Mouse (Mus musculus) adrenal gland, postnatal 4 days (tissue): ENCODE results near the gene Akr1cl. TPM values are rescaled to one million over a fixed set of nuclear protein-coding genes. Genes with fewer than 3 reads are reported as not detected.
"Not testable (repeated sequence)": the region's sequence is repeated elsewhere in the genome, so short reads cannot be mapped to it uniquely, and the experiment has no call there.

ENCODE experiments used
- DNase-seq, 2 experiments: peaks; one replicate each; pipeline ENCODE4 v3.0.0; 2021 to 2022; ENCODE audit warnings: low spot score in 2 of 2, mixed read lengths in 2 of 2
- long read RNA-seq, 2 experiments: library from polyadenylated mRNA; stranded (forward); transcript quantifications; one replicate each; pipeline ENCODE4 v2.0.0; 2021
- total RNA-seq, 2 experiments: library from RNA; stranded (reverse); gene quantifications; 2 replicates each; pipeline ENCODE4 v1.2.3; 2021

Gene Akr1cl
- 100 to 1,000 TPM; 902 to 972 TPM for total RNA-seq
- long read RNA-seq, experiment 1, transcript Akr1cl-201 (10 exons, 1,761 nt): major isoform, 861 of 1,818 reads
- long read RNA-seq, experiment 1, transcript Akr1cl-206 (9 exons, 1,628 nt): minor isoform, 34 of 1,818 reads
- long read RNA-seq, experiment 1, partial matches to known transcripts: 828 of 1,818 reads
- long read RNA-seq, experiment 1, other reads (novel, unspliced or antisense): 91 of 1,818 reads
- long read RNA-seq, experiment 2, transcript Akr1cl-206 (9 exons, 1,628 nt): minor isoform, 56 of 2,185 reads
- long read RNA-seq, experiment 2, transcript Akr1cl-201 (10 exons, 1,761 nt): major isoform, 1,175 of 2,185 reads
- long read RNA-seq, experiment 2, transcript Akr1cl-203 (2 exons, 767 nt): minor isoform, 5 of 2,185 reads
- long read RNA-seq, experiment 2, transcript Akr1cl-204 (2 exons, 1,325 nt): minor isoform, 8 of 2,185 reads
- long read RNA-seq, experiment 2, partial matches to known transcripts: 806 of 2,185 reads
- long read RNA-seq, experiment 2, other reads (novel, unspliced or antisense): 134 of 2,185 reads

DNA sequence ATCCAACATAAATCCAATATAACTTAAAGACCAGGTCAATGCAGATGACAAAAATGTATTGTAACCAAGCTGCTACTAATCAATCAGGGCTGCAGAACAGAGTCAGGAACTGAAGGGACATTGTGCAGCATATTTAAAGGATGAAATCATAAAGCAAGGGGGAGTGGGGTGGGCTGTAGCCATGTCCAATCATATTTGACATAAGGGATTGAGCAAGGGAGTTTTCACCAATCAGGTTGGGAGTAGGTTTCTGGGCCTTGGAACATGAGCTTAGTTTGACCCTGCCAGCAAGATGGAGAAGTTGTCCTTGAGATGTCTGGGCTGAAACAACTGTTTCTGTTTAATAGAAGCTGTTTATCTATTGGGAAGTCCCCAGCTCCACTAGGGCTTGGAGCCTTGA is at the start of gene Akr1cl:
Akr1cl (minus strand) TSS at position 119 of the 400 bp plus-strand sequence.
- DNase-seq: no peak

DNA sequence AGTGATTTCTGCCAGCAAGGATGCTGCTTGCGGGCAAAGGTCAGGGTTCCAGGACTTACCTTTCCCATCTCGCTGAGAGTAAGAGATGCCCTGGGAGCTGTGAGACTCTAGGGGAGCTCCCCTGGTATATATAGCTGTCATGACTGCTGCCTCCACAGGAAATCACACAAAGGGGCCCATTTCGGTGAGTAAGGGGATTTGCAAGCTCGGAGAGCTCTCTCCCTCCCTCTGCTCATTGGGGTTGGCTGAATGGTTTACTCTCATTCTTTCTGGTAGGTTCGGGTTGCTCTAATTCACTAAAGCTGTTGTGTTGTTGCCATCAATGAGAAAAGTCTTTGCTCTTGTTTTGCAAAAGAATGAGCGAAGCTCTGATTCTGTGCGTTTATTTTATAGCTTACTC is 49.6 kb upstream of the Akr1cl start, which contains the start of gene Crygb:
Crygb (minus strand) TSS at position 101 of the 400 bp plus-strand sequence.
- no peak for DNase-seq

GRCm38 (mm10) chr1:65075607-65076006 is 43.0 kb upstream of the Akr1cl start:
- no peak for DNase-seq

- DNase-seq: no peak
Measured at GRCm38 (mm10) chr1:65073589-65073988, 41.0 kb upstream of the Akr1cl start, which contains the start of gene Crygc. TSS of gene Crygc (minus strand) at chr1:65073689.

DNA sequence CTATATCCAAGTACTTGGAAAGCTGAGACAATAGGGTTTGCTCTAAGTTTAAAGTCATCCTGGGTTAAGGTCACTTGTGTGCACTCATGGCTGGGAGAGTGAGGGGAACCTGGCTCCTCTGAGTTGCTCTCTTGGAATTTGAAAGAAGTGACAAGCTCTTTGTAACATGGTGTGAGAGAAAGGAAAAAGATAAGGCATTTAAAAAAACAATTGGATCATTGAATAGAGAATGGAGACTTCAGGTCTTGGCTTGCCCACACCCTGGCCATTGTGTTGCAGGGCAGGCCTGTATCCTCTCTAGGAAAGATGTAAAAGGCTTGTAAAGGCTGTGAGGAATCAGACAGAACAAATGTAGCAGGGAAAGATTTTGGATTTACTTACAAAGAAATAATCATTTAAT is 35.3 kb upstream of the Akr1cl start:
- DNase-seq: no peak

DNA sequence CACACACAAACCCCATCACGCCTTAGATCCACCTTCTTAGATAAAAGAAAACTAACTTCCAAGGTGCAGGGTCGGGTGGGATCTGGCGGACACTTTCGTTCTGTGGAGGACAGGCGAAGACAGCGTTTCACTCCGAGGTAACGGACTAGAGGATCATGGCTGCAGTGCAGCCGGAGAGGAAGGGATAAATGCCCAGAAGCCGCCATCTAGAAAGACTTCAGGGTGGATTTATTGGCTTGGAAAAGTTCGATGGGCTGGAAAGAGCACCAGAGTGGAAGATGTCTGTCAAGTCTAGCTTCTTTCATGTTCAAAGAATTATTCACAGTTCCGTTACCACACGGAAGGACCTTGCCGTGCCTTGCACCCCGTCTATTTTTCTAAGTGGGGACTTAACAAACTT is 31.6 kb upstream of the Akr1cl start:
- no peak for DNase-seq

- no peak for DNase-seq
Measured at GRCm38 (mm10) chr1:65063352-65063751, 30.8 kb upstream of the Akr1cl start, which contains the start of gene Crygd. TSS of gene Crygd (minus strand) at chr1:65063452.

GRCm38 (mm10) chr1:65052140-65052539 is 19.6 kb upstream of the Akr1cl start:
- DNase-seq: no peak

DNA sequence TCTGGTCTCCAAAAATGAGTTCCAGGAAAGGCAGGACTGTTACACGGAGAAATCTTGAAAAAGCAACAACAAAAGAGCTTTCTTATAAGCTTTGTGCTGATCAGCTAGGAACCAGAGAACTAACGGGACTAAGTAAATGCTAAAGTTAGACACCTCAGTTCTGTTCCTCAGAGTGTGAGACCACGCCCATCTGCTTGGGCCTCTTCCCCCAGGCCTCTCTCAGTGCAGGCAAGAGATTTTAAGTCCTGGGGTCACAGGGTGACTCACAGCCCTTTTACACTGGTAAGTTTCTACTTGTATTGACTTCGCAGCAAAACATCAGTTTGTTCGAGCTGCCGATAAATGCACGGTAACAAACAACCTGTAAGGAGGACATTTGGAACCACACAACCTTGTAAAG is 19.1 kb upstream of the Akr1cl start:
- no peak for DNase-seq

- DNase-seq: not testable (repeated sequence)
Measured at GRCm38 (mm10) chr1:65050952-65051351, 18.4 kb upstream of the Akr1cl start, which contains the start of gene Cryge. TSS of gene Cryge (minus strand) at chr1:65051149.

- DNase-seq: no peak
Measured at GRCm38 (mm10) chr1:65048781-65049180, 16.2 kb upstream of the Akr1cl start.

- DNase-seq: no peak
Measured at GRCm38 (mm10) chr1:65046401-65047109, 14.0 kb upstream of the Akr1cl start.

DNA sequence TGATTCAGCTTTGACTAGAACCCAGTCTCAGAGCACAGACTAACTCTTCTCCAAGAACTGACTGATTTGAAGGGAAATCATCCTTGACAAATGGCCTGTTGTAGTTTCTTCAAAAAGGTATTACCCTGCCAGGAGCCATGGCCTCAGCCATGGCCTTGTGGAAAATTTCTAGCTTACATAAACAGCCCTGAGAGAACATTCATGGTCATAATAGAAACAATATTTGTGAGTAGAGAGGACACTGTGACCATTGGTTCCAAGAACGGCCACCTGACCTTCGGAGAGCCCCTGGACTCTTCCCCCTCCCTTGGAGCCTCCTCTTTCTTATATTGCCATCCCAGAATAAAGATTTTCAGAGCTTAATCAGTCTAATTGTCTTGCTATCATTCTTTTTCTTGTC is 10.9 kb upstream of the Akr1cl start:
- DNase-seq: no peak

DNA sequence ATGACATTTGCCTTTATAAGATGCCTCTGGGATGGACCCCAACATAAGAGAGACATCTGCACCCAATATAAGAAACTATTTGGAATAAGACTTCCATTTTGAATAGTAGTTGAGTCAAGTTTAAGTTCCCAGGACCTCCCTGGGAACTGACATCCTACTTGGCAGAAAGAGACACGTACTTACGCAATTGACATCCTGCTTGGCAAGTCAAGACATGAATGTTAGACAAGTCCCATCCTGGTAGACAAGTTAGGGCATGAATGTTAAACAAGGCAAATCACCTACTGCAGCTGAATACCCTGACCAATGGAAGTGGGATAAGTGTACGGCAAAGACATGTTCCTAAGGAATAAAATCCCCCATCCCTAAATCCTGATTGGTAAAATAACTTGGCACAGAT is 9.3 kb upstream of the Akr1cl start:
- DNase-seq: no peak

GRCm38 (mm10) chr1:65040806-65041205 is 8.2 kb upstream of the Akr1cl start:
- DNase-seq: peak in 1 of 2 experiments; percentile 37

- DNase-seq: no peak
Measured at GRCm38 (mm10) chr1:65039679-65040078, 7.1 kb upstream of the Akr1cl start.

GRCm38 (mm10) chr1:65037542-65037941 is 5.0 kb upstream of the Akr1cl start:
- no peak for DNase-seq

DNA sequence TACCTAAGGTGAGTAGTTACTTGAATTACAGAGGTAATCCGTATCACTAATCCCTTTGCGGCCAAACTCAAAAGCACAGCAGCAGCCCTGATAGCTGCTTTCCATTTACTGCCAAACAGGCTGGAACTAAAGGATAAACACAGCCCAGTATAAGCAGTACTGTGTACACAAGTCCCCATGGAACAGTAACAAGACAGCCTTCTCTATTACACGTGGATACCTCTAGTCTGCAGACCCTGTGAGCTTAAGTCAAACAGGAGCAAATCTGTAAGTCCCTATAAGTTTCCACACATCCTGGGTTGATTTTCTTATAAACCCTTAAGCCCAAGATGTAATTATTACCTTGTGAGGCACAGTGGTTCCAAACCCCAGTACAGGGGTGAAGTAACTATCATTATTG is 3.0 kb upstream of the Akr1cl start:
- no peak for DNase-seq

DNA sequence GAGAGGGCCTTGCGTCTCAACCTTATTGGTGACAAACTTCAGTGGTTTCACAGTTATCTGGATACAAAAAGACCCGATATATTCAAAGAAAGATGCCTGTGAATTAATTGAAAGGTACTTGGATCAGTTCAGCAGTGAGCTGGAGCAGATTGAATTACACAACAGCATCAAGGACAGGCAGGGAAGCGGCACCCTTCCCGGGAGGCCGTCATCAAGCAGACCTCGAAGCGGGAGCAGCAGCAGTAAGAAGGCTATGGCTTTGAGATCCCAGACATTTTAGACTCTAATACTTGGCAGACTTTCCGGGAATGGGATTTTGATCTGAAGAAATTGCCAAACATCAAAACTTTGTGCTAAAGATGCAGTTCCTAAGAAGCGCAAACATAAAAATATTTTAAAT is 4.4 kb downstream of the Akr1cl start:
- DNase-seq: no peak

DNA sequence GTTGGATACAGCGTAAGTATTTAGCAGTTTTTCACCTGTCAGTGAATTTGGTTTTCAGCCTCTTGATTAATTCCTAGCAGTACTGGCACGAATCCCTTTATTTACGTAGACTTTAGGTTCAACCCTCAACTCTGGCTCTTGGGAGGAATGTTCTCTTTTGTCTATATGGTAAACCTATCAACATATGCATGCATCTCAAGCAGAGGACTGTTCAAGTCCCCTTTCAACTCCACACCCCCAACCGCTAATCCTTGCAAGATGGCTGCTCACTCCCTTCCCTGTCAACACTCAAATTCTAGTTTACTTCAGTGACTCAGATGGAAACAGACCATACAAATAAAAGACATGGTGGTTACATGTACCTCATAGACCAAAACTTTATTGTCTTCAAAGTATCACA is 19.8 kb downstream of the Akr1cl start:
- DNase-seq: no peak

- DNase-seq: peak in 1 of 2 experiments; percentile 39
Measured at GRCm38 (mm10) chr1:65010153-65010552, 22.4 kb downstream of the Akr1cl start.

DNA sequence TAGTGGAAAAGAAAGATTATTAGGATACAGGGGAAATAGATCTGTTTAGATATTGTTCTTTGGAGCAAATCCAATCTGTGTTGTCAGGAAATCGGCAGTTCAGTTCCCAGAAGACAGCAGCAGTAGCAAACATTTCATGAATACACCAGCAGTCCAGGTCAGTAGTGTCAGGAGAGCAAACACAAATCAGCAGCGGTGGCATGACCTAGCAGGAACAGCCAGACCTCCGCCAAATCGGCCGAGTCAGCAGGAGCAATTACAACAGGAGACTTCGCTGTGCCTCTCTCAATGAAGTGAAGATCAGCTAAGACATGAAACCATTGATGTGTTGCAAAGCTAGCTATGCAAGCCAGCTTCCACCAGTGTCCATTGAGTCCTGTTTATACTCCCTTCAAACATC is 27.0 kb downstream of the Akr1cl start:
- no peak for DNase-seq
